Mouse (Mus musculus): ENCODE measurements around the gene Crk. TPM values are rescaled to one million over a fixed set of nuclear protein-coding genes. Genes with fewer than 3 reads are reported as not detected.

Gene Crk
- polyA plus RNA-seq (2011; ENCODE audit: insufficient read depth, insufficient read length, low read depth, missing spikeins), result 86.0 and 91.5 TPM in 2 replicates

DNA sequence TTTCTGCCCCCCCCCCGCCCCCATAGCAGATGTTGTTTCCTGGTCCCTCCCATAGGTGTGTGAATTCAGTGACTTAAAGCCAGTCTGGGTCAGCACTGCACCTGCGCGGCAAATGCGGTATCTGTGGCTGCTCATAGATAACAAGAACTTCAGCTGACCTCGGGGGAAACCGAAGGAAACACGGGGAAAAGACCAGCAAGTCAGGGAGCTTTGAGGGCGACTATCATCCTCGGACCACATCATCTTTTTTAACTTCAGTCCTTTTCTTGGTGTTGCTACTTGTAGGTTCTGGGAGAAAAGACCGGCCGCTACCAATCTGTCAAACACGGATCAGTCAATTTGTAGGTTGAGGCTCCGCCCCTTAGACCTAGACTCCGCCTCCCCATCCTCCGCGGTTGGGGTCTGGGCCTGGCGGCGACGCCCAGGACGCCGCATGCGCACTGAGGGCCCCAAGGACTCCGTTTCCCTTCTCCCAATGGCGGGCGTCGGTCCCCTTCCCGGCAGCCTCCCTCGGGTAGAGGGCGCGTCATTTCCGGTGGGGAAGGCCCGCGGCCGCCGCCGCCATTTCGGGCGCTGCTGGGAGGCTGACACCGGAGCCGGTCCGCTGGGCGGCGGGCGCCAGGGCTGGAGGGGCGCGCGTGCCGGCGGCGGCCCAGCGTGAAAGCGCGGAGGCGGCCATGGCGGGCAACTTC, at the start of gene Crk:
Gene Crk, plus strand, starts transcription at position 513 of the 692 bp plus-strand sequence.
- H3K27me3 ChIP-seq (ENCODE audit: control insufficient read depth, insufficient read depth, low read length, poor library complexity, severe bottlenecking), result no peaks in the 10 kb centered on the region
- peak within 1 kb of the TSS; percentile 63 for H3K27ac ChIP-seq (ENCODE audit: insufficient read depth, low read length)
- no peaks in the 10 kb centered on the region for H3K9me3 ChIP-seq (replicated peaks; ENCODE audit: control insufficient read depth, insufficient read depth, low read length, poor library complexity, severe bottlenecking)
- peak within 1 kb of the TSS; percentile 97 for H3K4me3 ChIP-seq (ENCODE audit: low read depth, low read length)
- H3K4me1 ChIP-seq (ENCODE audit: control insufficient read depth, insufficient read depth, low read length), result no peaks in the 10 kb centered on the region
- peak within 1 kb of the TSS; percentile 93 for H3K9ac ChIP-seq (ENCODE audit: low read depth, poor library complexity, severe bottlenecking)
- TF ChIP-seq POLR2A (IDR thresholded peaks at IDR 0.05; ENCODE audit: insufficient read depth, low read length) (no peak), CTCF (IDR thresholded peaks at IDR 0.05; ENCODE audit: low read depth, low read length) (no peak), EP300 (IDR thresholded peaks at IDR 0.05; ENCODE audit: insufficient read depth, low read depth, low read length) (no peak)
- peaks cover 13% of the 10 kb centered on the region for H3K36me3 ChIP-seq (ENCODE audit: control insufficient read depth, insufficient read depth, low read length, poor library complexity, severe bottlenecking)

DNA sequence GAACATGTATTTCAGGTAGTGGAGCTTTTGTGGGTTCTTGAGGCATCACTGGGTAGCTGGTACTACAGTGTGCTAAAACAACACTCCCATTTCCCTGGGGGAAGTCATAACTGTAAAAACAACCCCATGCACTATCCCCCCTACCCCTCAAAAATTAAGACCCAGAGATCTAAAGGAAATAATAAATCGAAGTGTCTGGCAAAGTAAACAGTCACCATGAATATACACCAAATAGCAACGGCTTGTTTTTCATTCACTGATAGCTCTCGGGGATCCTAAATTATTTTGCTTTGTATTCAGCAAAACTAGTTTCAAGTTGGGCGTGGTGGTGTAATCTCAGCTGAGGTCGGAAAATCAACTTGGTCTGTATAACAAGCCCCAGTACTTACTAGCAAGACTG, 49.0 kb upstream of the Crk start:
- Histone ChIP-seq H3K9me3 (replicated peaks; ENCODE audit: control insufficient read depth, insufficient read depth, low read length, poor library complexity, severe bottlenecking) (no peaks in the 10 kb centered on the region), H3K4me3 (ENCODE audit: low read depth, low read length) (no peak overlapping the region; the same call in 1 of the 2 replicates), H3K9ac (ENCODE audit: low read depth, poor library complexity, severe bottlenecking) (peak overlapping the region; percentile 85), H3K4me1 (ENCODE audit: control insufficient read depth, insufficient read depth, low read length) (peaks cover 2% of the 10 kb centered on the region), H3K36me3 (ENCODE audit: control insufficient read depth, insufficient read depth, low read length, poor library complexity, severe bottlenecking) (peaks cover 8% of the 10 kb centered on the region), H3K27ac (ENCODE audit: insufficient read depth, low read length) (0 out of 2 replicates have a peak overlapping the region, but pooled peaks have one; percentile 39), H3K27me3 (ENCODE audit: control insufficient read depth, insufficient read depth, low read length, poor library complexity, severe bottlenecking) (no peaks in the 10 kb centered on the region)
- no peak for TF ChIP-seq CTCF (IDR thresholded peaks at IDR 0.05; ENCODE audit: low read depth, low read length)

DNA sequence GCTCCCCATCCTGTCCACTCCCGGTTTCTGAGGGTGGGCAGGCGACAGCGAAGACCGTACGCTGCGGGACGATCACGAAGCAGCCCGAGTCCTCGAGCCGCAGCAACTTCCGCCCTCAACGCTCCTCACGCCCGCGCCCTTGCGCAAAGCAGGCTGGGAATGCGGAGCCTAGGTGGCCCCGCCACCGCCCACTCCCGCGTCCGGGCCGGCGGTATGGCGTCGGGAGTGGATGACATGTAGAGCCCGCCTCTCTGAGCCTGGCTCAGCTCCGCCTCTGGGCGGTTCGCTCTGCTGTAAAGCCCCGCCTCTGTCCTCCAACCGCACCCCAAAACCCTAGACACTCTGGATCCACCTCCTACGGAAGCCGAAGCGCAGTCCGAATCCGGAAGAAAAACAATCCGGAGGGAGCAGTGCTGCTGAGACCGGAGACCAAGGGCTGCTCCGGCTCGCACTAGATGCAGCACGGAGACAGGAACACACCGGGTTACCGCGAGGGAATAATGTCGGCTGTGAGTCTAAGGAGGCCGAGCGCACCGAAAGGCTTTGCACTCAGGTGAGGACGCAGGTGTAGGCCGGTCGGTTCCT, 48.3 kb upstream of the Crk start, which contains the start of gene Inpp5k:
Gene Inpp5k, plus strand, starts transcription at position 344 of the 585 bp plus-strand sequence.
- no peaks in the 10 kb centered on the region for H3K9me3 ChIP-seq (replicated peaks; ENCODE audit: control insufficient read depth, insufficient read depth, low read length, poor library complexity, severe bottlenecking)
- H3K27me3 ChIP-seq (ENCODE audit: control insufficient read depth, insufficient read depth, low read length, poor library complexity, severe bottlenecking), result no peaks in the 10 kb centered on the region
- H3K4me1 ChIP-seq (ENCODE audit: control insufficient read depth, insufficient read depth, low read length), result peaks cover under 1% of the 10 kb centered on the region
- H3K9ac ChIP-seq (ENCODE audit: low read depth, poor library complexity, severe bottlenecking), result peak within 1 kb of the TSS; percentile 85
- H3K36me3 ChIP-seq (ENCODE audit: control insufficient read depth, insufficient read depth, low read length, poor library complexity, severe bottlenecking), result peaks cover 5% of the 10 kb centered on the region
- TF ChIP-seq EP300 (IDR thresholded peaks at IDR 0.05; ENCODE audit: insufficient read depth, low read depth, low read length) (no peak), CTCF (IDR thresholded peaks at IDR 0.05; ENCODE audit: low read depth, low read length) (no peak), POLR2A (IDR thresholded peaks at IDR 0.05; ENCODE audit: insufficient read depth, low read length) (peak; percentile 85)
- H3K27ac ChIP-seq (ENCODE audit: insufficient read depth, low read length), result 0 out of 2 replicates have a peak within 1 kb of the TSS, but pooled peaks have one; percentile 39
- peak within 1 kb of the TSS; percentile 94 for H3K4me3 ChIP-seq (ENCODE audit: low read depth, low read length)

DNA sequence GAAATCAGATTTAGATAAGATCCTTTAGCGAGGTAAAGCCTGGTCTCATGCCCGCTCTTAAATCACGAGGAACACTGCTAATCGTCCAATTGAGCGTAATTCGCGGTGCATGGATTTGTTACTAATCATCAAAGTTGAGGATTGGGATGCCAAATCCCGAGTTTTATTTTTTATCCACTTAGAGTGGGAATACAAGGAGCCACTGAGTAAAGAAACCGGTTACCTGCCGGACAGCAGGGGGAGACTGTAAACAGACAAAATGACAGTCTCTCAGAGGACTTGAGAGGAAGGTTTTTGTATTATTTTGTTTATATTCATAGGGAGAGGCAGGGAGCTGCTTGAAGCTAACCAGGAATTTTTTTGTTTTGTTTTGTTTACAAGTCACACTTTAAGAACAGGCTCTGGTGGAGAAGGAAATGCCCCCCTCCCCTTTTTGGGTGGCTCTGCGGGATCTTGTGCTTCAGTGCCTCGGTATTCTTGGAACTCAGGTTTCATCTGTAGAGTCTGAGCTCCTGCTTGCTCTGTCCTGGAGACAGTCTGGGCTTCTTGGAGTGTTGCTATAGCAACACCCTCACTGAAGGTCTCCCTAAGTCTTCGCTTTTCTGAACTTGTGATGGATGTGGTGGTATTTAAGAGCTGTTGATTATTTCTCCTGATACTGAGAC, 47.4 kb upstream of the Crk start:
- TF ChIP-seq EP300 (IDR thresholded peaks at IDR 0.05; ENCODE audit: insufficient read depth, low read depth, low read length), result no peak
- TF ChIP-seq CTCF (IDR thresholded peaks at IDR 0.05; ENCODE audit: low read depth, low read length), result no peak
- TF ChIP-seq POLR2A (IDR thresholded peaks at IDR 0.05; ENCODE audit: insufficient read depth, low read length), result no peak

DNA sequence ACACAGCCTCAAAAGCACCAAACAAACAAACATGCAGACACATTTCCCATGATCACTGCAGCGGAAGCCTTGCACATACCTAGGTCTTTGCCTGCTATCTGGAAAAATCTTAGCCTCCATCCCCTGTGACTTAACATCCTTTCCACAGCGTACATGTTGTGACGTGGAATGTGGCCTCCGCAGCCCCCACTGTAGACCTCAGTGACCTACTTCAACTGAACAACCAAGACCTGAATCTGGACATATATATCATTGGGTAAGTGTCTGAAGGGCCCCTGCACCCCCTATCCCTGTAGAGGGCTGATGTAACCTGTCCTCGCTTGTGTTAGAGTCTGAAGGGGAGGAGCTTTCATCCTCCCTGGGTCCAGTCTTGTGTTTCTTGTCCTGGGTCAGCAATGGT, 46.1 kb upstream of the Crk start:
- H3K4me1 ChIP-seq (ENCODE audit: control insufficient read depth, insufficient read depth, low read length), result no peaks in the 10 kb centered on the region
- H3K4me3 ChIP-seq (ENCODE audit: low read depth, low read length), result no peak overlapping the region
- H3K27me3 ChIP-seq (ENCODE audit: control insufficient read depth, insufficient read depth, low read length, poor library complexity, severe bottlenecking), result no peaks in the 10 kb centered on the region
- no peak overlapping the region for H3K9ac ChIP-seq (ENCODE audit: low read depth, poor library complexity, severe bottlenecking)
- H3K9me3 ChIP-seq (replicated peaks; ENCODE audit: control insufficient read depth, insufficient read depth, low read length, poor library complexity, severe bottlenecking), result no peaks in the 10 kb centered on the region
- TF ChIP-seq EP300 (IDR thresholded peaks at IDR 0.05; ENCODE audit: insufficient read depth, low read depth, low read length) (no peak), CTCF (IDR thresholded peaks at IDR 0.05; ENCODE audit: low read depth, low read length) (no peak), POLR2A (IDR thresholded peaks at IDR 0.05; ENCODE audit: insufficient read depth, low read length) (no peak)
- H3K36me3 ChIP-seq (ENCODE audit: control insufficient read depth, insufficient read depth, low read length, poor library complexity, severe bottlenecking), result no peaks in the 10 kb centered on the region; the same call in 1 of the 2 replicates
- no peak overlapping the region for H3K27ac ChIP-seq (ENCODE audit: insufficient read depth, low read length)

More for the DNA sequence above, 47.4 kb upstream of the Crk start:
- H3K9ac ChIP-seq (ENCODE audit: low read depth, poor library complexity, severe bottlenecking), result peak overlapping the region; percentile 59
- no peaks in the 10 kb centered on the region for H3K27me3 ChIP-seq (ENCODE audit: control insufficient read depth, insufficient read depth, low read length, poor library complexity, severe bottlenecking)
- no peak overlapping the region for H3K27ac ChIP-seq (ENCODE audit: insufficient read depth, low read length)
- H3K4me1 ChIP-seq (ENCODE audit: control insufficient read depth, insufficient read depth, low read length), result no peaks in the 10 kb centered on the region
- no peaks in the 10 kb centered on the region for H3K9me3 ChIP-seq (replicated peaks; ENCODE audit: control insufficient read depth, insufficient read depth, low read length, poor library complexity, severe bottlenecking)
- H3K36me3 ChIP-seq (ENCODE audit: control insufficient read depth, insufficient read depth, low read length, poor library complexity, severe bottlenecking), result peaks cover 1% of the 10 kb centered on the region; the same call in 1 of the 2 replicates
- H3K4me3 ChIP-seq (ENCODE audit: low read depth, low read length), result peak overlapping the region; percentile 85
